Mouse (Mus musculus): ENCODE results near the gene Ptov1.

GRCm38 (mm10) chr7:44816470-44817021, 53.0 kb downstream of the Ptov1 start, which contains the start of gene Atf5:
- TF ChIP-seq CTCF (IDR thresholded peaks at IDR 0.05; ENCODE audit: low read depth) (no peak), EP300 (IDR thresholded peaks at IDR 0.05; ENCODE audit: low read depth) (no peak)
